Mouse (Mus musculus) left cerebral cortex, adult 2 months (tissue): ENCODE results near the gene Hoxc9. TPM values are rescaled to one million over a fixed set of nuclear protein-coding genes. Genes with fewer than 3 reads are reported as not detected.

ENCODE experiments used
- DNase-seq, 2 experiments: peaks; one replicate each; pipeline ENCODE4 v3.0.0; 2021 to 2022; ENCODE audit warnings: low spot score in 2 of 2, mixed read lengths in 1 of 2; ENCODE audit errors: extremely low spot score in 1 of 2
- H3K27ac ChIP-seq: fragments of 200-600 bp; 2 replicates; pipeline ENCODE4 v1.8.1; 2022
- H3K4me3 ChIP-seq: fragments of 200-600 bp; 2 replicates; pipeline ENCODE4 v1.8.1; 2022
- CTCF ChIP-seq: fragments of 200-600 bp; IDR thresholded peaks from 2 replicates; pipeline ENCODE4 v1.8.1; 2022; ENCODE audit warnings: antibody characterized with exemption, mild to moderate bottlenecking, moderate library complexity
- intact Hi-C: fragments of 180-260 bp; cut with DNase I; formaldehyde crosslinking; loops from one replicate; pipeline ENCODE4 v1.15.1; 2025
- long read RNA-seq, 2 experiments: library from polyadenylated mRNA; stranded (forward); transcript quantifications; one replicate each; pipeline ENCODE4 v2.0.0; 2021; ENCODE audit warnings: borderline mapping rate in 2 of 2
- total RNA-seq, 2 experiments: library from RNA; stranded (reverse); gene quantifications; 2 replicates each; pipeline ENCODE4 v1.2.3; 2021

The Hoxc9 gene
- total RNA-seq: not detected
- long read RNA-seq, experiment 1: 0 reads
- long read RNA-seq, experiment 2: 0 reads

DNA sequence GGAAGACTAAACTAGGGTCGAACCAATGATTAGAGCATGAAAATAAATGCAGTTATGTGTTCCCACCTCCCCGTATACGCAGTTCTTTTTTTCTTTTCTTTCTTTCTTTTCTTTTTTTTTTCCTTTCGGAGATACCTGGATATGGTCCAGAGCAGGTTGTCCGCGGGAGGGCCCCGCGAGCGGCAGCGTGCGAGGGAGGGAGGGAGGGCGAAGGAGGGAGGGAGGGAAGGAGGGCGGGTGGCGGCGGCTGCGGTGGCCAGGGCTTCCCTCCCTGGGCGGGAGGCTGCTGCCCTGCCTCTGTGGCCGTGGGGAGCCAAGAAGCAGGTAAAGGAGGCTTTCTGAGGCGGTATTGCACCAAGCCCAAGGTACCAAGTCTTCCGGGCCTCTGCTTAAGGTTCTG lies at the start of gene Hoxc9:
Hoxc9 (plus strand) TSS at position 269 of the 400 bp plus-strand sequence.
- no peak for TF ChIP-seq CTCF
- Histone ChIP-seq H3K4me3 (no peak within 1 kb of the TSS), H3K27ac (no peak within 1 kb of the TSS)
- DNase-seq: no peak
- intact Hi-C loops: no loop called here

DNA sequence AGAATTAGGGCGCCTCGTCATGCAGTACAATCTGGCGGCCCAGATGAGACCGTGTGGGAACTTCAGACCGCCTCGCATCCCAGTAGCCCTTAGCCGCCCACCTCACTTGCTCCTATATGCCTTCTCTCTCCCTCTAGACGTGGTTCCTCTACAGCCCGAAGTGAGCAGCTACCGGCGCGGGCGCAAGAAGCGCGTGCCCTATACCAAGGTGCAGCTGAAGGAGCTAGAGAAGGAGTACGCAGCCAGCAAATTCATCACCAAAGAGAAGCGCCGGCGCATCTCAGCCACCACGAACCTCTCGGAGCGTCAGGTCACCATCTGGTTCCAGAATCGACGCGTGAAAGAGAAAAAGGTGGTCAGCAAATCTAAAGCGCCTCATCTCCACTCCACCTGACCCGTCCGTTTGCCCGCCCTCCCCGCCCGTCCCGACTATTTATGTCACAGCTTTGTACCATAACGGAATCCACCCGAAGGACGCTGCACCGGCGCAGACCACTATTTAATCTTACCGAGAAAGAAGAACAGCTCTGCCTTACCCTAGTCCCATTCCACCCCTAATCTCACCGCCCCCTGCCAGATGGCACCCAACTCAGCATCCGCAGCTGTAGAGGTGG lies 49.1 kb upstream of the Hoxc9 start:
- Histone ChIP-seq H3K4me3 (no peak overlapping the region), H3K27ac (no peak overlapping the region)
- intact Hi-C loops: no loop called here
- no peak for DNase-seq
- TF ChIP-seq CTCF: no peak

DNA sequence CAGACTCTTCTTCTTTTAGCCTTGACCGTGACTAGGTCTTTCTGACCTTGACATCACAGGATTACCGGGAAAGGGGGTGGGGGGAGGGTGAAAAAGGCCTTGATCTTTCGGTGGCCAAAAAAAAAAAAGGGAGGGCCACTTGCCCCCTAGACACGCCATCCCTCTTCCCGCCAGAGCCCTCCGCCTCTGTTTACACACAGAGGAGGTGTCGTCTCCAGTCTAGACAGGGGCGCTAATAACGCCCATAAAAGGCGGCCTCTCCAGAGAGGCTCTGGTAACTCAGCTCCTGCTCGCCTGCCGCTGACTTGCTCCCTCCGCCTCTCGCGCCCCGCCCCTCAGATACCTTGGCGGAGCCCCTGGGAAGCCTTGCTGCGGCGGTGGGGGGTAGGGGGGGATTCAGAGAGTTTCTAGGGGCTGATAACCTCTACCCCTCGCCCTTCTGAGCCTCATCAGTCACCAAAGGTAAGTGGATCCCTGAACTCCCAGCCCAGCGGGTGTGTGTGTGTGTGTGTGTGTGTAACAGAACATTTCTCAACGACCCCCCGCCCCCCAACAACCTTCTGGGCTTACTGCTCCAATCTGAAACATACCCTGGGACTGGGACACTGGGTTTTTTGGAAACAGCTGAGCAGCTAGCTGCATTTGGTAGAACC lies 44.4 kb upstream of the Hoxc9 start:
- H3K27ac ChIP-seq: no peak overlapping the region
- H3K4me3 ChIP-seq: no peak overlapping the region
- no peak for TF ChIP-seq CTCF
- no peak for DNase-seq
- intact Hi-C loops: no loop called here

DNA sequence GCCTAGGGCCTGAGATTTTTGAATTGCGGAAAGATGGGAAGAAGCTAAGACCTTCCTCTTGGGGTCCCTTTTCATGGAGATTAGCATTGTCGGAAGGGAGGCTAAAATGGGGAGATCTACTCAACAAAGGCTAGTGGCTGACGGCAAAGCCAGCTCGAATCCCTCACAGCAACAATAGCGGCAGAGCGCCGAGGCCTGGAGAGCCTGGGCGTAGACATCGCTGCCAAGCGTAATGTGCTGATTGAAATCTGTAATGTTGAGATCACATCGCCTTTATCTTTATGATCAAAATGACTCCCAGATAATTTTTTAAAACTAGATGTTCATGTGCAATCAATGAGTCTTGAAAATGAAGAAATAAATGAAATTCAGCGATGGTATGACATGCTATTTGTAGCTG lies 41.8 kb upstream of the Hoxc9 start:
- Histone ChIP-seq H3K27ac (no peak overlapping the region), H3K4me3 (no peak overlapping the region)
- no peak for TF ChIP-seq CTCF
- intact Hi-C loops: no loop called here
- no peak for DNase-seq

DNA sequence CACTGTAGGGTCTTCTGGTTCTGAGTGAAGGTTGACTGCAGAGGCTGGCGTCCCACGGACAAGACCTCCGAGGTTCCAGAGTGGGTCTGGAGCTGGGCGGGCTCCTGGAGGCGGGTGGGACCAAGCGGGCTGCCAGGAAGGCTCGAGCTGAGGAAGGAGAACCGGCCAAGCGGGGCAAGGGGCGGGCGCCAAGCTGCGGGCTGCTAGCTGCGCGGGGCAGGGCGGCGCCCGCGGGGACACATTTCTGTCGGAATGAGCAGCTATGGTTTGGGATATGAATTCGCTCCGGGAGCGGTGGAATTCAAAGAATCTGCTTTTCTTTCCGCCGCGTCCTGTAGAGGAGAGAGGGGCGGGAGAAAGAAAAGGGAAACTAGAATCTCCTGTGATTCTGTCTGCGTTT lies 41.3 kb upstream of the Hoxc9 start:
- Histone ChIP-seq H3K4me3 (no peak overlapping the region), H3K27ac (no peak overlapping the region)
- intact Hi-C loops: no loop called here
- no peak for DNase-seq
- no peak for TF ChIP-seq CTCF

DNA sequence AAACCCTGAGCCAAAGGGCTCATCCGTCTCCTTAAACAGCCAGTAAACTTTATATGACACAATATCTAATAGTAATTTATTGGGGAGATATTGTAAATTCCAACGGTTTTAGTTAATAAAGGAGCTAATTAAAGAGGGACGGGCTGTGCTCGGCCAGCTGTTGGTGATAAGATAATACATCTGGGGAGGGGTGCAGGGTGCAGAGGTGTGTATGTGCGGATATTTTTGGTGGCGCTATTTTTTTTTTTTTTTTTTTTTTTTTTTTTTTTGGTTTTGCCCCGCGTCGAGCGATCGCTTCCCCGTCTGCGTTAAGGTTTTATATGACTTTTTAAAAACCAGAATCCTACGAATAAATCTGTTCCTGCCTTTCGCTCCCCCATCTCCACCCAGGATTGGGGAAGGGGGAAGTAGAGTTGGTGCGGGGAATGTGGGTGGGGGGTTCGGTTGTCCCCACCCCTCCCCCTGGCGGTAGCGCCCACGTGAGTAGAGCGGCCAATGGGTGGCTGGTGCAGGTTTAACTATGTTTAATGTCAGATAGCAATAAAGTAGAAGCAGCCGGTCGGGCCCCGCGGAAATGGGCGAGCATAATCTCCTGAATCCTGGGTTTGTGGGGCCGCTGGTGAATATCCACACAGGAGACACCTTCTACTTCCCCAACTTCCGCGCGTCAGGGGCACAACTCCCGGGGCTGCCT lies 39.8 kb upstream of the Hoxc9 start, which contains the start of gene Hoxc12:
Hoxc12 (plus strand) TSS at position 479 of the 694 bp plus-strand sequence.
- intact Hi-C loops: no loop called here
- no peak within 1 kb of the TSS for H3K4me3 ChIP-seq
- TF ChIP-seq CTCF: no peak
- no peak within 1 kb of the TSS for H3K27ac ChIP-seq
- no peak for DNase-seq

DNA sequence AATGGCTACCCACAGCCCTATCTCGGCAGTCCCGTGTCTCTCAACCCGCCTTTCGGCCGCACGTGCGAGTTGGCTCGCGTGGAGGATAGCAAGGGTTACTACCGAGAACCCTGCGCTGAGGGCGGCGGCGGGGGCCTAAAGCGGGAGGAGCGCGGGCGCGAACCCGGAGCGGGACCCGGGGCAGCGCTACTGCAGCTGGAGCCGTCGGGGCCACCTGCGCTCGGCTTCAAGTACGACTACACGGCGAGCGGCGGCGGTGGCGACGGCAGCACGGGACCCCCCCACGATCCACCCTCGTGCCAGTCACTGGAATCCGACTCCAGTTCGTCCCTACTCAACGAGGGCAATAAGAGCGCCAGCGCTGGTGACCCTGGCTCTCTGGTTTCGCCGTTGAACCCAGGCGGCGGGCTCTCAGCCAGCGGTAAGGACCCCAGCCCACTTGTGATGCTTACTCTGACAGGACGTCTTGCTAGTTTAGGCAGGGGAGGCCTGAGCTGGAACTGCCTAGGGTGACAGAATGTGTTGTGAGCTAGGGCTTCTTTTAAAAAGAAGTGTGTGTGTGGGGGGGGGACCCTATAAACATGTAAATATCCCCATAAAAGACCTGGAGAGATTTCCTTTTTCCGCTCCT lies 39.1 kb upstream of the Hoxc9 start:
- no peak overlapping the region for H3K27ac ChIP-seq
- no peak overlapping the region for H3K4me3 ChIP-seq
- no peak for DNase-seq
- TF ChIP-seq CTCF: no peak
- intact Hi-C loops: no loop called here

DNA sequence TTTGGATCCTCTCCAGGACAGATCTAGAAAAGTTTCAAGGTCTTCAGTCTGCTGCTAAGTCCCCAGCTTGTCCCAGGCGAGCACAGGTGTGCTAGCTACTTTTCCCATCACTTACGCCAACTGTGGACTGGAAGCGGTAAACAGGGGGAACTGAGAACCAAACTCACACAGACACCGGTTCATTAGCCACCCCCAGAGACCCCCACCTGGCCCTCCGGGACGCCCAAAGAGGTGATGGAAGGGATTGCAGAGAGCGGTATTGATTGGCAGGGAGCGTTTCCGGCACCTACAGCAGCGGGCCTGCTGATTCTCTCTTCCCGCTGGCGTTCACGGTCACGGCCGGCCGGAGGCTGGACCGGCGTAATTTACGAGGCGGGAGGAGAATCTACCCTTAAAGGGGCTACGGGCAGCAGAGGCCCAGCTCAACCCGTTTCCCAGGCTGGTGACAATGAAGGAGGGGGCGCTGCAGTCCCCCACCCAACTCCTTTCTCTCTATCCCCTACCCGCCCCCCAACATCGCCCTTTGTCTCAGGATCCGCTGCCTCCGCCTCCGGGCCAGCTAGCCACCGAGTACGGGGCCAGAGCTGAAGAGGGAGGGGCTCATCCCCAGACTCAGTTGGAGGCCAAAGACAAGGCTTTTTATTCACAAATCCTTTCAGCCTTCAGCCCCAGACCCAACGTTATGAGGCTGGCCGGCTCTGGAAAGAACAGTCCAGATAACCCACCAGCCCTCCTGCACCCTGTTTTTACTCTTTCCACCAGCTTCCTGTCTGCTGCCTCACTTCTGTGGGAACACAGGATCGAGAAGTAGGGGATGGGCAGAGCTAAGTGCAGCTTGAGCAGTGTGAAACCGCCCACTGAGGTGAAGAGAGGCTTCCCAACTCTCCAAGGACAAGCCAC lies 36.7 kb upstream of the Hoxc9 start:
- DNase-seq: no peak
- intact Hi-C loops: no loop called here
- Histone ChIP-seq H3K4me3 (no peak overlapping the region), H3K27ac (no peak overlapping the region)
- TF ChIP-seq CTCF: no peak

DNA sequence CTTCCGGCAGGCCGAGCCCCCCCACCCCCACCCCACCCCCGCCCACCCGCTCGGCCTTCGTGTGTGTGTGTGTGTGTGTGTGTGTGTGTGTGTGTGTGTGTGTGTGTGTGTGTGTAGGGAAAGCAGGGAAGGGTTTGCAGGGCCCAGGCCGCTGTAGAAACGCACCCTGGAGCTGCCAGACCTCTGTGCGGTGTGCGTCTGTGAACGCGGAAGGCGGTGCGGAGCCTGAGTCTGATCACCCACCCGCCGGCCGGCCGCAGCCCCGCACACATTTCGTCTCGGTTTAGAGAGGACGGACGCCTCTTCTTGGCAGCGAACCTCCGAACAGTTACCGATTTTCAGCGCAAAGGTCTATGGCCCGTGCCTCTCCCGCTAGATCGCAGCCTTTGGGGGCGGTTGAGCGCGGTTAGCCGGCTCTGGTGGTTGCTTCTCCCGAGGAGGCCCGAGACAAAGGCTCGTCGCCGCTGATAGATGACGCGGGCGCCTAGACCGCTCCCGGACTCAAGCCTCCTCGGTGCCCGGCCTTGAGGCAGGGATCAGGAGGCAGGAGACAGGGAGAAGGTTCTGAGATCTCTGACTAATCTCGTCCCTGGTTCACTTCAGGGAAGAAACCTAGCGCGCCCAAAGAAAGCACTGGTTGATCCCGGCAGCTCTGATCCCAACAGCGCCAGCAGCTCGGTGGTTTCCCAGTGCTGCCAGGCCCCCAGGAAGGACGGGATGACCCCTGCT lies 33.3 kb upstream of the Hoxc9 start:
- no peak overlapping the region for H3K4me3 ChIP-seq
- intact Hi-C loops: no loop called here

DNA sequence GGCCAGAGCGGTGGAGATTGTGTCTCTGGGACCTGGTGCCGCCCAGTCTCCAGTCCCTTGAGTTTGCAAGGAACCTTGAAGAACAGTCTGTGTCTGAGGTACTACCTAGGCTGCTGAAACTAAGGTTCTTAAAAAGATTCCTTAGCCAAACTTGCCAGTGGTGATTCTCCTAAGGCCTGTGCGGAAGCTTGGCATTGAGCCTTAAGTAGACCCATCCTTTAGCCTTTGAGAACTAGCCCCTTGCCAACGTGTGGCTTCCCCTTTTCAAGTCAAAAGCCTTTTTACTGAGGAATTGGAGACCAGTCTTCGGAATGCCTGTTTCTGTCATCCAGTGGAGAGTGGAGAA lies 32.8 kb upstream of the Hoxc9 start:
- no peak for TF ChIP-seq CTCF
- no peak for DNase-seq
- intact Hi-C loops: no loop called here
- H3K27ac ChIP-seq: no peak overlapping the region
- H3K4me3 ChIP-seq: no peak overlapping the region

More for the DNA sequence above, 33.3 kb upstream of the Hoxc9 start:
- no peak for TF ChIP-seq CTCF
- no peak for DNase-seq
- H3K27ac ChIP-seq: no peak overlapping the region
